Mouse (Mus musculus) right cerebral cortex, postnatal 10 days (tissue): Measurements from ENCODE around the gene 9030612E09Rik.

Source experiments
- DNase-seq, 2 experiments: peaks; one replicate each; pipeline ENCODE4 v3.0.0; 2021; ENCODE audit warnings: low spot score in 2 of 2

9030612E09Rik gene

DNA sequence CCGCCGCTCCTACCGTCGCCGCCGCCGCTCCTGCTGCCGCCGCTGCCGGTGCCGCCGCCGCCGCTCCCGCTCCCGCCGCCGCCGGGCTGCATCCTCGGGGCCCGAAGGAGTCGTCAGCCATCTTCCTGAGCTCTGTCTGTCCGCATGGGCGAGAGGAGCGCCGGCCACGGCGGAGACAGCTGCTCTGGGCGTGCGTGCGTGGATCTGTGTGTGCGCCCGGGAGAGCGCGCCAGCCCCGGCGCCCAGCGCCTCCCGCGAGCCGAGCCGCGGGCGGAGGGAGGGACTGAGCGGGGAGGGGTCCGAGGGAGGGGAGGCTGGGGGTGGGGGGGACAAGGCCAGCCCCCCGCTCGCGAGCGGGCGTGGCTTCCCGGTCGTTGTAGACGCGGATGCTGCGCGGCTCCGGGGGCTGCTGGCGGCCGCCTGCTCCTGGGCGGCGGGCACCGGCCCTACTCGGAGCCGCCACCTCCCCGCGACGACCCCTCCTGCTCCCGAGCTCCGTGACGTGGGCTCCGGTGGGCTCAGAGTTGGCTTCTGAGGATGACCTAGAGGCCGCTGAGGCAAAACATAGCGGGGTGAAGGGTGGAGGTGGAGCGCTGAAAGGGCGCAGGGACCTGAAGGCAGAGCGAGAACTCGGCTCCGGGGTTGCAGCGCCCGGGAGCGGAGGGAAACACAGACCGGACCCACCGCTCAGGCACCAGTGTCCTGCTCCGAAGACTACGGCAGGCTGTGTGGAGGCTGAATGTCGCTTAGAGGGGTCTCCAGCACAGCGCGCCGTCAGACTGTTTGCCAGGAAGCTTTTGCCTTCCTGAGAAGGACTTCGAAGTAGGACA lies at the start of gene 9030612E09Rik, which contains the start of gene Sobp:
Gene 9030612E09Rik (plus strand): TSS at position 379 of the 830 bp plus-strand sequence.
Gene Sobp (minus strand): TSS at position 205 of the 830 bp plus-strand sequence.
- DNase-seq, result peak; percentile 90 to 91

DNA sequence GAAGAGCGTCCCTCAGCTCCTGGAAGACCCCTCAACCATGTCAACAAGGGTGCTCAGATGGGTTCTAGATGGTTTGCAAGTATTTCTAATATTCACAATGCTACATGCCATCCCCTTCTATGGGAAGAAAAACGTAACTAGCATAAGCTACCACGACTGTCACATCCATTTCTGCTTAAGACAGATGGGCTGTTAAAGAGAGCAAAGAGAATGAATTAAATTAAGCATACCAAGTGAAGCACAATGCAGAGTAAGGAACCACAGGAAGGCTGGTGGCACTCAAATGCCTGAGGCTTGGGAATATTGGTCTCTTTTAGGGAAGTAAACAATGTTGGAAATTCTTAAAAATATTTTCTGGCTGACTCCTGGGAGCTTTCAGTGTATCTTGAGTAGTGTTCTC lies 45.8 kb upstream of the 9030612E09Rik start:
- no peak for DNase-seq

DNA sequence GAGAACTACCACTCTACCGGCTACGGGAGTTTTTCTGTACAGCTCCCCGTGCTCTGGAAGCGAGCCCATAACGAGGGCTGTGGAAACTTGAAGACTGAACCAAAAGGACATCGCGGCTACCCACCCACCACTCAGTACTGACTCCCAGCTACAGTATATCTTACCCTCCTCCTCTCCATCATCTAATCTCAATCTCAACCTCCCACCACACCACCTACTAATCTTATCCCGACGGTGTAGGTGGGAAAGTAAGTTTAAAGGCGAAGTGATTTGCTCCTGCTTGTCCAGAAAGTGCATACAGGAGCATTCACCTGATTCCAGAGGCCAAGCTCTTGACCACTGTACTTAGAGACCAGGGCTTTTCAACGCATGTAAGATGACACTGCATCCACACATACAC lies 40.5 kb upstream of the 9030612E09Rik start:
- no peak for DNase-seq

DNA sequence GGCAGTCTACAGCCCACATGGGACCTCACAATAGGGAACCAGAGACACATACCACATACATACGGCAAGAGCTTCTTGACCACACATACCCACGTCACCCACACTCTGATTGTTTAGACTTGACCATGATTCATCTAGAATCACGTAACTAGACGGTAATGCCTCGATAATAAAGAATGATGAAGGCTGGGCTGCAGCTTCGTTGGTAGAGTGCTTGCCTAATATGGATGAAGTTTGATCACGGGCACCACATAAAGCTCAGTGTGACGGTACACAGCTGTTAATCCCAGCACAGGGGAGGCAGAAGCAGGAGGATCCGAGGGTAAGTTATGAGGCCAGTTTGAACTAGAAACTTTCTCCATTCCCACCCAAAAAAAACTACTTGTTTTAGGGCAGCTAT lies 31.3 kb upstream of the 9030612E09Rik start:
- DNase-seq, result no peak

- no peak for DNase-seq
Measured at GRCm38 (mm10) chr10:43148456-43148855, 26.0 kb upstream of the 9030612E09Rik start.

GRCm38 (mm10) chr10:43152643-43153042 lies 21.9 kb upstream of the 9030612E09Rik start:
- no peak for DNase-seq

DNA sequence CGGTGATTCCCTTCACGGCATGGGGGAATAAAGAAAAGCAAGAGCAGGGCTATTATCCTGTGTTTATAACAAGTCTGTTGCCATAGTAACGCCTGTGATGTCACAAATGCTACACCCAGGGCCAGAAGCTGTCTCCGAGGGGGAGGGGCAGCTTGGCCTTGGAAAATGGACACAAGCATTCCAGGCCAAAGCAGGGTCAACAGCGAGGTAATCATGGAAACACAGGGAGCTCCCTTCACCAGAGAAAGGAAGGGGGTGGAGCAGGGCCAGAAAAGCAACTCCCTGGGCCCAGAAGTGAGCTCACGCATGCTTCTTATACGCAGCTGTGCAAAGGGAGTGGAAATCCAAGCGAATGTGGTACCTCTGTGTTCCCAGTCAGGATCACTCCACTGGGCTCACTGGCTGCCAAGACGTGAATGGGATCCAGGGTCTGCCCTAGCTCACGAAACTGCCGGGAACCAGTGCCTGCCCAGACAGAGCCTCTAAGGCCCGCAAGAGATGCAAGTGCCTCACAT lies 19.4 kb upstream of the 9030612E09Rik start:
- peak; percentile 65 to 72 for DNase-seq

DNA sequence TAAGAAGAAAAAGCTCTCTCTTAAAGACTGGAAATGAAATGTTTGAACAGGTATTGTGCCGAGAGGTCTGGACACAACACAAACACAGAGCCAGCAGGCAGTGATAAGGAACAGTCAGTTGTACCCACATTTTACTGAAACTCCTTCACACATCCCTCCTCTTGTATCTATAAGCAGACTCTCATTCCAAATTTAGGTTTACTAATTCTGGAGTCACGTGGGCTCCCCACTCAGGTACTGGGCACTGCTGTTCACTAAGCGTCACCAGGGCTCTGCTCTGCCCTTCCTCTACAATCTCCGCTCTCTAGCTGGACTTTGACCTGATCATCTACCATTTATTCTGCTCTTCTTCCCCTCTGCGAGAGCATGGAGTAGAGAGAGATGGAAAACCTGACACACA lies 15.6 kb upstream of the 9030612E09Rik start:
- DNase-seq, result no peak

- no peak for DNase-seq
Measured at GRCm38 (mm10) chr10:43159333-43159732, 15.2 kb upstream of the 9030612E09Rik start.

- no peak for DNase-seq
Measured at GRCm38 (mm10) chr10:43162318-43162717, 12.2 kb upstream of the 9030612E09Rik start.

- no peak for DNase-seq
Measured at GRCm38 (mm10) chr10:43164406-43164805, 10.1 kb upstream of the 9030612E09Rik start.

DNA sequence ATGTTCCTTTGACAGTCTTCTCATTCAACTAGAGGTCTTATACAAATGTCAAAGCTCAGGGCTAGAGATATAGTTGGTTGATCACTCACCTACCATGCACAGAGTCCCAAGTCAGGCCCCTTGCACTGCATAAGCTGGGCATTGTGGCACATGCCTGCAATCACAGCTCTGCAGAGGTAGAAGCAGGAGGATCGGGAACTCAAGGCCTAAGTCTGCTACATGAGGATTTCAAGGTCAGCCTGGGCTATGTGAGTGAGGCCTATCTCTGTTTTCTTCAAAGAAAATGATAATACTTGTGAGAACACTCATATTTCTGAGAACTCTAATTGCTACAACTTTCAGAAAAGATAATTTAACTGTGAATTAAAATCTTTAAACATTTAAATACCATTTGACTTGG lies 8.4 kb upstream of the 9030612E09Rik start:
- no peak for DNase-seq

GRCm38 (mm10) chr10:43166817-43167216 lies 7.7 kb upstream of the 9030612E09Rik start:
- no peak for DNase-seq

DNA sequence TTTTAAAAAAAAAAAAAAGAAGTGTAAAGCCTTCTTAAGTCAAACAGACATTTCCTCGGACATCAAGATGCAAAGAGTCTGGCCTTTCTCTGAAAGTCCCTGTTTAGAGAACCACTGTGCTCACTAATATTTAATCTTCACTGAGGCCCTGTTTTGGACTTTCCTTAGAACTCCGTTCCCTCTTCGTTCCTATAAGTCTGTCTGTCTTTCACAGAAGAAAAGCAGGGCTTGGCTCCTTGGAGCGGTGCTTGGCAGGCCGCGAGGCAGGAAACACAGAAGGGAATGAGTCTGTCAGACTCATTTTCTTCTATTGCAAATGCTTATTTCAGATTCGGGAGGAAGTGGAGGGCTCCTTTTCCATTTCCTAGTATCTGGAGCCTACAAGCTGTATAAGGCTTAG lies 5.7 kb upstream of the 9030612E09Rik start:
- DNase-seq, result no peak

DNA sequence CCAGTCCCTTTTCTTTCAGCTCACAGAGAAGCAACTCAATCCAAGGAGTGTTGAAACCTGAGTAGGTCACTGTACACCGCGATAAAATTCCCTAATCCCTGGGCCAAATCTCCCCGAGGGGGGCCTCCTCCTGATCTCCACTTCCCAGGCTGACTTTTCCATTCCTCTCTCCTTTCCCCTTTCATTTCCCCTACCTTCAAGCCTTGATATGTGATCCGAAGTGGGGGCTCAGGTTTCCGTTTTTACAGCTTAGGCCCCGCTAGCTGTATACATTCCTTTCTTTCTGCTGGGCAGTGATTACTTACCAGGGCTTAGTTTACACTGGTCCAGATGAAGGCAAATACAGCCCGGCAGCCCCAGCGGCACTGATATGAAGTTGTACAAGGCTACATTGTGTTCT lies 3.4 kb upstream of the 9030612E09Rik start:
- no peak for DNase-seq

GRCm38 (mm10) chr10:43172066-43172465 lies 2.4 kb upstream of the 9030612E09Rik start:
- no peak for DNase-seq

GRCm38 (mm10) chr10:43172554-43172953 lies 1.9 kb upstream of the 9030612E09Rik start:
- no peak for DNase-seq

DNA sequence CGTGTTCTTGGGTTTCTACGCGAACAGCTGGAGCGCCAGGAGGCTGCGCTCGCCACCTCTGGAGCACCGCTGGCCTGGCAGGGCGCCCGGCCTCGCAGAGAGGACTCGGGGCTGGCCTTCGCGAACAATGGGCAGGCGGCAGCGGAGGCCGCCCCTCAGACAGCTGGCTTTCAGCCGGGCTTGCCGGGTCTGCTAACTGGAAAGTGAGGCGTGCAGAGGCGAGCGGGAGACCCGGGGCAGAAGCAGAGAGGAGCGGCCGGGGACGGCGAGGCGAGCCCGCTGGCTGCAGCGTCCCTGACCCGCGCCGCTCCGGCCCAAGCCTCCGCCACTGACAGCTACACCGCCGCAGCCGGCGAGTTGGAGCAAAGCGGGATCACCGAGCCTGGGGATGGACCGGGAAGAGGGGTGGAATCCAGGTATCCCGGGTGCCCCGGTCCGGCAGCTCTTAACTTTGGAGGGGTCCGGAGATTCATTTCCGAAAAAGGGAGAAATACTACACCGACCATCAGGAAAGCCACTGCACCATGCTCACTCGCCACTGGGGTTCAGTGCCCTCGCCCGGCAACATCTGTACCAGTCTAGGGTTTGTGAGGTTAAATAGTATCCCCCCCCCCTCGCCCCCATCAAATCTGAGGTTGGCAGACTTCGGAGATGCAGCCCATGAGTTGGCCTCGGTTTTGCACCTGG lies 1.2 kb upstream of the 9030612E09Rik start:
- DNase-seq, result peak; percentile 70 to 73

GRCm38 (mm10) chr10:43173828-43174325 lies 627 bp upstream of the 9030612E09Rik start:
- peak in 1 of 2 experiments; percentile 60 for DNase-seq

DNA sequence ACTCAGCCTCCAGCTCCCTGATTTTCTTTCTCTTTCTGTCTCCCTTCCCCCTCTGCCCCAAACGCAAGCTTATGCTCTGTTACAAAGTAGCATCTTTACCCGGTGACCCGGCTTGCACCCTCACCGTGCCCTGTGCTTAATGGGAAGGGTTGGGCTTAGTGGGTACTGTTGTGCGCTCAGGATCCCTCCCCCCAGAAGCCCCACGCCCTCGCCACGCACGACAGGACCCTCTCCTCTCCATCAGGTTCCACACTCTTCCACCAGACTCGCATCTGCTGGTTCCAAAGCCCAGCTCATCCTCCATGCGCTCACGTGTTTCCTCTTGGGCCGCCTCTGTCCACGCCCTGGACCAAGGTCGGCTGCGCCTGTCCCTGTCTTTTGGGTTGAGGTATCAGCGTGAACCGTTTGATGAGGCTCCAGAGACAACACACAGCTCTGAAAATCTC lies 675 bp downstream of the 9030612E09Rik start:
- peak; percentile 56 to 58 for DNase-seq

- peak in 1 of 2 experiments; percentile 32 for DNase-seq
Measured at GRCm38 (mm10) chr10:43180313-43180912, 5.9 kb downstream of the 9030612E09Rik start.

- DNase-seq, result no peak
Measured at GRCm38 (mm10) chr10:43200206-43200605, 25.7 kb downstream of the 9030612E09Rik start.
